Mouse (Mus musculus): ENCODE results near the gene Rps27a. TPM values are rescaled to one million over a fixed set of nuclear protein-coding genes. Genes with fewer than 3 reads are reported as not detected.

Gene Rps27a
- polyA plus RNA-seq, 1 experiment, result 666 TPM

DNA sequence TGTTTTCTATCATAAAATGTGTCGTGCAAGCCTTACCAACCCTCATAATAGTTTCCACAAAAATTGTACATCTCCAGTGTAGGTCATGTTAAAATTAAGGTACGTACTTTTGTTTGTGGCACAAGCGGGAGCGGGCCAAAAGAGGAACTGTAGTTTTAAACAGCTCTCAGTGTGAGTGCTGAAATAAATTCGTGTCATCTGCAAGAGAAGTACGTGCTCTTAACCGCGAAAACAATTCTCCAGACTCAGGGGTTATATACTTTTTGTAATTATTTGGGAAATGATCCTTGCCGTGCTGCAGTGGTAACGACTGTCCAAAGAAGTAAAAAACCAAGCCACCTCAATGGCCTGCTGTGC is 33.6 kb downstream of the Rps27a start:
- no peak for DNase-seq (ENCODE audit: extremely low spot score in 1 of 2, low spot score in 1 of 2)

DNA sequence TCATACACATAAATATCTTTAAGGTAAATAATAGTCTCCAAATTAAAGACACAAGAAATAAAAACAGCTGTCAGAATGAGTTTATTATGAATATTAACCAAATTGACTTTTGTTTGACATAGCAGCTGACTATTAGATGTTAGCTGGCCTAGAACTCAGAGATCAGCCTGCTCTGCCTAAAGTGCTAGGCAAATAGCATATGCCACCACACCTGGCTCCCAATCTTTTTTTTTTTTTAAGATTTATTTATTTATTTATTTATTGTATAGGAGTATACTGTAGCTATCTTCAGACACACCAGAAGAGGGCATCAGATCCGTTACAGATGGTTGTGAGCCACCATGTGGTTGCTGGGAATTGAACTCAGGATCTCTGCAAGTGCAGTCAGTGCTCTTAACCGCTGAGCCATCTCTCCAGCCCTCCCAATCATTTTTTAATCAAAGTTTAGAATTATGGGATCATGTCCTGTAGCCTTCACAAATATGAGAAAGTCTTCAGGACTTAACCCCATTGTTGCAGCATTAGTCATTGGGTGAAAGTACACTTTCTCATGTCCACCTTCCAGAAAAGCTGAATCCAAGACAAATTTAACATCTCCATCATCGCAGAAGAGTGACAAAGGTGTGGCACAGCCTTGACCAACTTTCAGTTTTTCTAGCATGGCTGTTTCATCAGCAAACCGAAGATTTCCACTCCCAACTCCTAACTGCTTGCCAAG is 34.9 kb downstream of the Rps27a start:
- DNase-seq (ENCODE audit: extremely low spot score in 1 of 2, low spot score in 1 of 2), result no peak

DNA sequence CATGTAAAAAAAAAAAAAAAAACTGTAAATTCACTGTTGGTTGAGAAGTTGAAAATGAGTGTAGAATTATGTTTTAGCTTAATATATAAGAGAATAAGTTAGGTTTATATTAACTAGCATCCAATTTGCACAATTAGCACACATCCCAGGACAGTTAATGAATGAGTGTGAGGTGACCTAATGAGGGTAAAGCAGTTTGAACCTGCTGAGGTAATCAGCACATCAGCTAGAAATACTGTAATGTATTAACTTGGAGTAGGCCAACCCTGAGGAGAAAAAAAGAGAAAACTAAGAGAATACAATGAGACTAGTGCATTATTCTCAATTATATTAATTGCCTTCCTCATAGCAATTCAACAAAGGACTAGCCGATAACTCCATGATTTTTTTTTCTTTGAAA is 38.5 kb downstream of the Rps27a start:
- no peak for DNase-seq (ENCODE audit: extremely low spot score in 1 of 2, low spot score in 1 of 2)

DNA sequence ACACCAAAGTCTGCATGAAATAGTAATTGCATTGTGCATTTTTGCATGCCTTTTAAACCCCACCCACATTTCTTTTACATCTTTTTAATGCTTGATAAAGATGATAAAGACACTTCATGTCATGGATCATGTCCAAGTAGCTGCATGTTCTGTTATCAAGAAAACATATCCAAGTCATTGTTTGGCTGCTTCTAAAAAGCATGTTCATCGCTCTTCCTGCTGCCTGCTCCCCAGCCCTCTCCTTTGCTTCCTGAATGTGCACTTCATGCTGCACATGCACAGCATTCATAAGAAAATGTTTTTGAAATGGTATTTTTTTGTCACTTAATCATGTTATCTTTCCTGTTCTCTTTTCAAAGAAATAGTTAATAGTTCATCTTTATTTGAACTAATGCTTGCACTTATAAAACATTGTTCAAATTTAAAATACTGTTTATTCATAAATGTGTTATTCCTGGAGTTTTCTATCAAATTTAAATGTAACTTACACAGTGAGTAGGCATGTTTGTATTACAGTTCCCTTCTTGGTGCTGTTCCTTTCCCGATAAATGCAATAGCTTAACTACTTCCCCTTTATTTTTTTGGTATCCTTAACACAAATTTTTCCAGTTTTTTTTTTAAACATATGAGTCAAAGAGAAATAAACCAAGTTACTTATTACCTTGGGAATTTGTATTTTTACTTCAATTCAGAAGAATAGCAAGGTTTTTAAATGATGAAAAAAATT is 42.8 kb downstream of the Rps27a start:
- DNase-seq (ENCODE audit: extremely low spot score in 1 of 2, low spot score in 1 of 2), result no peak

DNA sequence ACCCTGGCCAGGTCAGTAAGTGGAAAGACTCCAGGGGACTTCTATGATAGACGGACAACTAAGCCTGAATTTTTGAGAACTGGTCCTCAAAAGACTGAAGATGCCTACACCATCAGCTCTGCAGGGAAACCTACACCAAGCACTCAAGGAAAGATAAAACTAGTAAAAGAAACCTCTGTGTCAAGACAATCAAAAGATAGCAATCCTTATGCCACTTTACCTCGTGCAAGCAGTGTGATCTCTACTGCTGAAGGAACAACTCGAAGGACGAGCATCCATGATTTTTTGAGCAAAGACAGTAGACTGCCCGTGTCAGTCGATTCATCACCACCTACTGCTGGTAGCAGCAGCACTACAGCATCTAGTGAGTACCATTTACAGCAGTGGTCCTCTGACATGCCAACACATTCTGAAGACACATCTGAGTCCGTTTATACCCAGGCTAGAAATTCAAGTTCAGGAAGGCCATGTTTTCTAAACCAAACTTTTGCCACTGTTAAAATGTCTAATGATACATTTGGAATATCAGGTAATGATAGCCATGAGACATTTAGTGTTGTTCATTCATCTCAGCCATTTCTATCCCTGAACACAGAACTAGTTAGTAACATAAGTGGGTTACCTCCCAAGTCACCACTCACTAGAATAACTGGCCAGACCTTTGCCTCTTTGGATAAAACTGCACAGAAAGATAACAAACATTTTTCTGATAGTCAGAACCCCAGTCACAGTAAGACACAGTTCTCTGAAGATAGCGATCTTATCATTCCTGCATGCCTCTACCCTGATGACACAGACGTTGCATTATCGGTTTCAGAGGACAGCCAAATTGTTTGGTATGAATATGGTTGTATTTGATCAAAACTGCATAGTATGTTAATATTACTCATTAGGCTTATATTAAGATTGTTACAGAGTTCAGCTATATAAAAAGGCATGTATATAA is 43.7 kb downstream of the Rps27a start:
- no peak for DNase-seq (ENCODE audit: extremely low spot score in 1 of 2, low spot score in 1 of 2)

DNA sequence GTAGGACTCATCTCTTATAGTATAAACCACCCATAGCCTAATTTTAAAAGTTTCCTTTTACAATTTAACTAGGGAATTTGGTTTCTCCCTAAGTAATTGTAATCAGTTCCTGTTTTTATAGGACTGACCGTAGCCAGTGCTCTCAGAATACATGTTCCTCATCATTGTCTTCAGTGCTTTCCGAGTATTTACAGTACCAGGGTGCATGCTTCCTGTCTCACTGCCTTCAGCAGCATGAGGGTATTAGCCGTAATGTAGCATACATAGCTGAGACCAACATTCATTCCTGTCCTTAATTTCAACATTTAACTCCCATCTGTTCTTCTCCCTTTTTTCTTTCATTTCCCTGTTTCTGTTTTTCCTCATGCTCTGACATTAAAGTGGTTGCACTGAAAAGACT is 50.9 kb downstream of the Rps27a start:
- no peak for DNase-seq (ENCODE audit: extremely low spot score in 1 of 2, low spot score in 1 of 2)

Other genes starting within 250 kb of the Rps27a start
- 23.1 and 26.3 TPM in 2 replicates for gene Ccdc88a, start 174.5 kb downstream of the Rps27a start, polyA plus RNA-seq (2012; rRNA removed)
- 4.8 and 4.9 TPM in 2 replicates for gene Prorsd1, start 33.1 kb downstream of the Rps27a start, polyA plus RNA-seq (2012; rRNA removed)
- gene Mtif2, start 21.7 kb downstream of the Rps27a start, polyA plus RNA-seq (2012; rRNA removed), result 28.5 and 30.1 TPM in 2 replicates
- gene Clhc1, start 159 bp downstream of the Rps27a start, polyA plus RNA-seq (2012; rRNA removed), result 0.08 and 0.10 TPM in 2 replicates
- gene Rtn4, start 144.8 kb upstream of the Rps27a start, polyA plus RNA-seq (2012; rRNA removed), result 587 and 624 TPM in 2 replicates

All from frontal cortex, adult 2 months (tissue).